Mouse (Mus musculus) heart, adult 2 months (tissue): Measurements from ENCODE around the gene Ece2. TPM values are rescaled to one million over a fixed set of nuclear protein-coding genes. Genes with fewer than 3 reads are reported as not detected.

ENCODE experiments used
- DNase-seq, 2 experiments: peaks; one replicate each; pipeline ENCODE4 v3.0.0; 2021
- H3K27ac ChIP-seq: fragments of 200-600 bp; 2 replicates; pipeline ENCODE4 v1.8.1; 2022
- H3K27me3 ChIP-seq: fragments of 200-500 bp; 2 replicates; pipeline ENCODE4 v1.6.1; 2012; ENCODE audit warnings: mild to moderate bottlenecking, low read length, inconsistent platforms, mixed read lengths; ENCODE audit not compliant: control insufficient read depth, insufficient read depth
- H3K36me3 ChIP-seq: fragments of 200-500 bp; 2 replicates; pipeline ENCODE4 v1.6.1; 2012; ENCODE audit warnings: low read length, inconsistent platforms; ENCODE audit not compliant: control insufficient read depth, insufficient read depth
- H3K4me1 ChIP-seq: fragments of 200-500 bp; 2 replicates; pipeline ENCODE4 v1.6.1; 2011; ENCODE audit warnings: low read length; ENCODE audit not compliant: control insufficient read depth, insufficient read depth
- H3K4me3 ChIP-seq: fragments of 200-600 bp; 2 replicates; pipeline ENCODE4 v1.8.1; 2022
- H3K79me2 ChIP-seq: fragments of 200-500 bp; replicated peaks from 2 replicates; pipeline ENCODE4 v1.6.1; 2012; ENCODE audit warnings: mild to moderate bottlenecking, inconsistent platforms, low read length, moderate library complexity, mixed read lengths; ENCODE audit not compliant: control insufficient read depth, insufficient read depth
- H3K9ac ChIP-seq: fragments of 200-500 bp; 2 replicates; pipeline ENCODE4 v1.6.1; 2012; ENCODE audit warnings: low read depth, mild to moderate bottlenecking, control low read depth, inconsistent platforms, low read length, mixed read lengths
- CTCF ChIP-seq: fragments of 200-600 bp; IDR thresholded peaks from 2 replicates; pipeline ENCODE4 v1.8.1; 2022; ENCODE audit warnings: antibody characterized with exemption, mild to moderate bottlenecking, moderate library complexity
- EP300 ChIP-seq: fragments of 200-500 bp; IDR thresholded peaks from 2 replicates; pipeline ENCODE4 v1.6.1; 2011; ENCODE audit warnings: low read depth, low read length, control low read depth; ENCODE audit not compliant: insufficient read depth
- POLR2A ChIP-seq: fragments of 200-500 bp; IDR thresholded peaks from 2 replicates; pipeline ENCODE4 v1.6.1; 2011; ENCODE audit warnings: mild to moderate bottlenecking, low read depth, low read length, control low read depth; ENCODE audit not compliant: insufficient read depth
- WGBS: fragments of 180-500 bp; shearing (Covaris S2); methylation state at CpG from one replicate; pipeline ENCODE4 v1.1.7; 2018; 5-methylcytosine and 5-hydroxymethylcytosine counted together
- intact Hi-C: fragments of 180-260 bp; cut with DNase I; formaldehyde crosslinking; loops from one replicate; pipeline ENCODE4 v1.15.1; 2025
- microRNA-seq, 2 experiments: library from miRNA; unstranded; fragments of <30 nt; microRNA quantifications; one replicate each; pipeline ENCODE4 v1.2.0; 2021
- polyA plus RNA-seq: library from polyadenylated mRNA; depleted of rRNA; stranded (reverse); fragments of >200 nt; gene quantifications from 2 replicates; pipeline ENCODE4 v1.2.3, GENCODE M21; 2012; rRNA removed
- total RNA-seq, 2 experiments: library from RNA; stranded (reverse); gene quantifications; 2 replicates each; pipeline ENCODE4 v1.2.3; 2021

Gene Ece2
- total and polyA plus RNA-seq, 3 experiments: 0.42 to 0.68 (median 0.66) TPM

DNA sequence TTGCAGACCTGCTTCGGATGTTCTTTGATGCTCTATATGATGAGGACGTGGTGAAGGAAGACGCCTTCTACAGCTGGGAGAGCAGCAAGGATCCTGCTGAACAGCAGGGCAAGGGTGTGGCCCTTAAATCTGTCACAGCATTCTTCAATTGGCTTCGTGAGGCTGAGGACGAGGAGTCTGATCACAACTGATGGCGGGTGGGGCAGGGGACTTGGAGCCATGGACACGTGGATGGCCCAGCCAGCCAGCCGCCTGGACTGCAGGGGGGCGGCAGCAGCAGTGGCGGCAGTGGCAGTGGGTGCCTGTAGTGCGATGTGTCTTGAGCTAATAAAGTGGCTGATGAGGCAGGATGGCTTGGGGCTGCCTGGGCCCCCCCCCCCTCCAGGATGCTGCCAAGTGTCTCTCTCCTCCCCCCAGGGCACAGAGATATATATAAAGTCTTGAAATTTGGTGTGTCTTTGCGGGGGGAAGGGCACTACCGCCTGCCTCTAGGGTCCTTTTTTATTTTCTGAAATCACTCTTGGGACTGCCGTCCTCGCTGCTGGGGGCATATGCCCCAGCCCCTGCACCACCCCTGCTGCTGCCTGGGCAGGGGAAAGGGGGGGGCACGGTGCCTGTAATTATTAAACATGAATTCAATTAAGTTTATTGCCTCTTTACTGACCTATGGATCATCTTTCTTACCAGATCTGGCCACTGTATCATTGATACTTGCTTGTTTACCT, 62.8 kb downstream of the Ece2 start:
- H3K36me3 ChIP-seq: peaks cover 4% of the 10 kb centered on the region; the same call in 1 of the 2 replicates
- no peak overlapping the region for H3K4me3 ChIP-seq
- no peak for DNase-seq
- no peaks in the 10 kb centered on the region for H3K27me3 ChIP-seq
- H3K4me1 ChIP-seq: peaks cover 16% of the 10 kb centered on the region
- WGBS: 68% methylated on average over 16 of the region's 16 CpGs
- intact Hi-C loops: no loop called here
- no peak overlapping the region for H3K27ac ChIP-seq
- no peak overlapping the region; the same call in 1 of the 2 replicates for H3K9ac ChIP-seq
- H3K79me2 ChIP-seq: no peaks in the 10 kb centered on the region
- TF ChIP-seq EP300: no peak
- TF ChIP-seq CTCF: no peak
- no peak for TF ChIP-seq POLR2A

DNA sequence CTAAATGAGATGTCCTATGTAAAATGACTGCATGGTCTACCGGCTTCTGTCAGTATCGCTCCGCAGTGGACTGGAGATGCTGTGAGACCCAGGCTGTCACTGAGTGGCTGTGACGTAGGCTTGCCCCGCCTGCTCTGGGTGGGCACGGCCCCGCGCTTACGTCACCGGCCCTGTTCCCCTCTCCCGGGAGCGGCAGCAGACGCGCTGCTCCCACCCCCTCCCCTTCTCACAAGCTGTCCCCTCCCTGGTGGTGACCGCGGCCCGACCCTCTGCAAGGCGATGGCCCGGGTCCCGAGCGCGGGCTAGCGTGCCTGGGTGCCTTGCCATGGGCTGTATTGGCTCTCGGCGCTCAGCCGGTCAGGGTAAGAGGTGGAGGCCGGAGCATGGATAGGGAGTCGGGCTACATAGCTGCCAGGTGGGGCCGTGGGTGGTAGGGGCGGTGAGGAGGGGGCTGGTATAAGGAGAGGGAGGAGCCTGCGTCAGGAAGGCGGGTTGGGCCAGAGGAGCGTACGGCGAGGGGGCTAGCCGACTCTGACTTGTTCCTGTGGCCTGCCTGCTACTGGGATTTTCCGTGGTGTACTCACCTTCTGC, 63.6 kb downstream of the Ece2 start, which contains the start of gene Fam131a:
Fam131a (plus strand) TSS at position 131 of the 591 bp plus-strand sequence.
- peaks cover 16% of the 10 kb centered on the region for H3K4me1 ChIP-seq
- WGBS: under 1% methylated on average over 37 of the region's 37 CpGs
- no peaks in the 10 kb centered on the region for H3K27me3 ChIP-seq
- H3K4me3 ChIP-seq: peak within 1 kb of the TSS; percentile 81
- peak within 1 kb of the TSS; percentile 90 for H3K27ac ChIP-seq
- peaks cover 4% of the 10 kb centered on the region; the same call in 1 of the 2 replicates for H3K36me3 ChIP-seq
- no peaks in the 10 kb centered on the region for H3K79me2 ChIP-seq
- peak; percentile 92 to 94 for DNase-seq
- intact Hi-C loops: loop anchor here (1.0 kb wide), 1 partner anchor 18 kb away; no protein-coding TSS in a partner anchor
- H3K9ac ChIP-seq: peak within 1 kb of the TSS; percentile 90
- TF ChIP-seq POLR2A (peak; percentile 70), EP300 (peak; percentile 57), CTCF (0 out of 2 replicates have a peak, but pooled peaks have one; percentile 1)

DNA sequence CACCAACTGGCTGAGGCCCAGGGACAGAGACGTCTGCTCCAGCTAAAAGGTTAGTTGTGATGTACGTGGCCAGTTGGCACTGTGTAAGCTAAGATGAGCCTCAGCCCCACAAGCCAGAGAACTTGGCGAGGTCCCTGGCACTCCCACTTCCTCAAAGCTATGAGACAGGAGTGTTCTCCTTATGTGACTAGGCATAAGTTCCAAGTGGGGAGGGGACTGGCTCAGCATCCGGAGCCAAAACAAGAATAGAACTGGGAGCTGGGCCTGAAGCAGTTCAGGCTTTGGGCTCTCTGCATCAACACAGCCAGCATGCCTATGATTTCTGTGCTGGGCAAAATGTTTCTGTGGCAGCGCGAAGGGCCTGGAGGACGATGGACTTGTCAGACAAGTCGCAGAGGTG, 65.2 kb downstream of the Ece2 start:
- peak; percentile 58 to 67 for DNase-seq
- H3K4me3 ChIP-seq: peak overlapping the region; percentile 48; the same call in 1 of the 2 replicates
- H3K27ac ChIP-seq: peak overlapping the region; percentile 73
- H3K79me2 ChIP-seq: no peaks in the 10 kb centered on the region
- TF ChIP-seq POLR2A (peak; percentile 63), CTCF (no peak), EP300 (no peak)
- 14% methylated on average over 8 of the region's 8 CpGs for WGBS
- intact Hi-C loops: no loop called here
- peaks cover 16% of the 10 kb centered on the region for H3K4me1 ChIP-seq
- no peaks in the 10 kb centered on the region for H3K27me3 ChIP-seq
- peak overlapping the region; percentile 37; the same call in 1 of the 2 replicates for H3K9ac ChIP-seq
- peaks cover 4% of the 10 kb centered on the region; the same call in 1 of the 2 replicates for H3K36me3 ChIP-seq

DNA sequence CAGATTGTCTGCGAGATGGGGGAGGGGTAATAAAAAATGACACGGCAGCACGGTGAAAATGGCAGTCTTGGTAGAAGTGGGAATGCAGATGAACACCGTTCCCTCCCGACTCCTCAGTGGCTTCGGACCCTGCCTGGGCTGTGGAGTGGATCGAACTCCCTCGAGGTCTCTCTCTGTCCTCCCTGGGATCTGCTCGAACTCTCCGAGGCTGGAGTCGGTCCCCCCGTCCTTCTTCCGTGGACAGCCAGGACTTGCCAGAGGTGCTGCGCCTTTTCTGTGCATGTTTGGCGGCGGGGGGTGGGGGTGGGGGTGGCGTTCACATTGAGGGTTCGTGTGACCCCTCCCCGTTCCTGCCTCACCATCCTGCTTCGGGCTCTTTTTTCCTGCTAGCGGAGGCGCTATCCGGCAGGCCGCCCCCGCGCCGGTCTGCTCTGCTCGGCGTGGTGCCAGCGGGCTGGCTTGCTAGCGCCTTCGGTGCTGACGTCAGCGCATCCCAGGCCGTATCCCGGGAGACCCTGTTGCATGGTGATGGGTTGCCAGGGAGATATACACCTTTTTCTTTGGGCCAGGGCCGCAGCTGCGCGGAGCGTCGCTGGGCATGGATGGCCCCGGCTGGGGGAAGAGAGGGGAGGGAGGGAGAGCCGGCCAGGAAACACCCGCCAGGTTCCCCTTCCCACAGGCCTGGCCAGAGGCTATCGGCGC, 66.1 kb downstream of the Ece2 start:
- Histone ChIP-seq H3K9ac (peak overlapping the region; percentile 61), H3K4me1 (peaks cover 16% of the 10 kb centered on the region), H3K79me2 (no peaks in the 10 kb centered on the region), H3K27me3 (no peaks in the 10 kb centered on the region), H3K4me3 (peak overlapping the region; percentile 48), H3K27ac (peak overlapping the region; percentile 73), H3K36me3 (peaks cover 4% of the 10 kb centered on the region; the same call in 1 of the 2 replicates)
- peak; percentile 89 to 90 for DNase-seq
- intact Hi-C loops: no loop called here
- TF ChIP-seq CTCF (no peak), POLR2A (no peak), EP300 (no peak)
- 3% methylated on average over 46 of the region's 46 CpGs for WGBS

Small RNAs within 50 kb of the gene (microRNA-seq; reads per million reads assigned to microRNA genes)
- 3.1 to 3.4 reads per million in 2 experiments for gene Mir1224

Other genes starting within 250 kb of the Ece2 start
- 10 to 100 TPM; 22.6 to 25.6 TPM for gene Abcc5, start 203.4 kb upstream of the Ece2 start, total RNA-seq
- 61.4 and 95.6 TPM in 2 replicates for gene Abcc5, start 203.4 kb upstream of the Ece2 start, polyA plus RNA-seq
- gene Eif2b5, start 131.0 kb upstream of the Ece2 start, total RNA-seq: 10 to 100 TPM; 49.9 to 60.1 TPM
- 26.0 and 40.5 TPM in 2 replicates for gene Eif2b5, start 131.0 kb upstream of the Ece2 start, polyA plus RNA-seq
- 10 to 100 TPM; 46.0 to 49.7 TPM for gene Dvl3, start 112.8 kb upstream of the Ece2 start, total RNA-seq
- gene Dvl3, start 112.8 kb upstream of the Ece2 start, polyA plus RNA-seq: 28.7 and 32.9 TPM in 2 replicates
- 100 to 1,000 TPM; 195 to 211 TPM for gene Ap2m1, start 94.3 kb upstream of the Ece2 start, total RNA-seq
- 307 and 322 TPM in 2 replicates for gene Ap2m1, start 94.3 kb upstream of the Ece2 start, polyA plus RNA-seq
- gene Abcf3, start 81.3 kb upstream of the Ece2 start, total RNA-seq: 10 to 100 TPM; 72.9 to 74.4 TPM
- 36.0 and 52.5 TPM in 2 replicates for gene Abcf3, start 81.3 kb upstream of the Ece2 start, polyA plus RNA-seq
- gene Vwa5b2, start 40.4 kb upstream of the Ece2 start, total RNA-seq: under 1 TPM in 1 of 2 experiments, not detected in 1; 0.18 TPM
- 0.06 TPM in 1 of 2 replicates, not detected in the other for gene Vwa5b2, start 40.4 kb upstream of the Ece2 start, polyA plus RNA-seq
- gene Eef1akmt4, start 18.2 kb upstream of the Ece2 start, total RNA-seq: 1 to 10 TPM; 5.7 to 7.7 TPM
- 9.1 and 12.8 TPM in 2 replicates for gene Eef1akmt4, start 18.2 kb upstream of the Ece2 start, polyA plus RNA-seq
- under 1 TPM in 1 of 2 experiments, not detected in 1; 0.43 TPM for gene Gm49333, start 18.2 kb upstream of the Ece2 start, total RNA-seq
- 0.10 and 0.61 TPM in 2 replicates for gene Gm49333, start 18.2 kb upstream of the Ece2 start, polyA plus RNA-seq
- 10 to 100 TPM in 1 of 2 experiments, 1 to 10 TPM in 1; 9.9 to 10.4 TPM for gene Alg3, start 18.1 kb upstream of the Ece2 start, total RNA-seq
- 19.2 and 19.5 TPM in 2 replicates for gene Alg3, start 18.1 kb upstream of the Ece2 start, polyA plus RNA-seq
- 1 to 10 TPM; 1.2 to 1.4 TPM for gene Camk2n2, start 8.5 kb upstream of the Ece2 start, total RNA-seq
- 1.2 and 1.4 TPM in 2 replicates for gene Camk2n2, start 8.5 kb upstream of the Ece2 start, polyA plus RNA-seq
- 100 to 1,000 TPM; 180 to 212 TPM for gene Psmd2, start 21.8 kb downstream of the Ece2 start, total RNA-seq
- 96.9 and 178 TPM in 2 replicates for gene Psmd2, start 21.8 kb downstream of the Ece2 start, polyA plus RNA-seq
- gene Eif4g1, start 38.5 kb downstream of the Ece2 start, total RNA-seq: 100 to 1,000 TPM; 344 to 420 TPM
- gene Eif4g1, start 38.5 kb downstream of the Ece2 start, polyA plus RNA-seq: 343 and 423 TPM in 2 replicates
- gene Fam131a, start 63.4 kb downstream of the Ece2 start, total RNA-seq: 10 to 100 TPM; 22.2 to 24.6 TPM
- 31.3 and 40.5 TPM in 2 replicates for gene Fam131a, start 63.4 kb downstream of the Ece2 start, polyA plus RNA-seq
- 1 to 10 TPM; 9.0 TPM for gene Polr2h, start 87.8 kb downstream of the Ece2 start, total RNA-seq
- 11.8 and 12.6 TPM in 2 replicates for gene Polr2h, start 87.8 kb downstream of the Ece2 start, polyA plus RNA-seq
- 1 to 10 TPM; 1.3 to 1.8 TPM for gene Clcn2, start 87.9 kb downstream of the Ece2 start, total RNA-seq
- gene Clcn2, start 87.9 kb downstream of the Ece2 start, polyA plus RNA-seq: 5.9 and 8.0 TPM in 2 replicates
- gene Chrd, start 103.3 kb downstream of the Ece2 start, total RNA-seq: 1 to 10 TPM; 2.0 to 2.2 TPM
- 3.6 and 4.8 TPM in 2 replicates for gene Chrd, start 103.3 kb downstream of the Ece2 start, polyA plus RNA-seq
- gene Thpo, start 104.7 kb downstream of the Ece2 start, total RNA-seq: under 1 TPM in 1 of 2 experiments, not detected in 1; 0.18 TPM
- gene Thpo, start 104.7 kb downstream of the Ece2 start, polyA plus RNA-seq: 0.41 and 0.84 TPM in 2 replicates